Mouse (Mus musculus) left cerebral cortex, adult 18-20 months (tissue): Measurements from ENCODE around the gene Nup62. TPM values are rescaled to one million over a fixed set of nuclear protein-coding genes. Genes with fewer than 3 reads are reported as not detected.
A peak's percentile ranks its signal among the peaks of the same experiment; 100 is the strongest.

ENCODE experiments used
- DNase-seq, 2 experiments: peaks; one replicate each; pipeline ENCODE4 v3.0.0; 2021 to 2022; ENCODE audit warnings: low spot score in 2 of 2, mixed read lengths in 1 of 2
- long read RNA-seq, 2 experiments: library from polyadenylated mRNA; stranded (forward); transcript quantifications; one replicate each; pipeline ENCODE4 v2.0.0; 2021
- total RNA-seq, 2 experiments: library from RNA; stranded (reverse); gene quantifications; 2 replicates each; pipeline ENCODE4 v1.2.3; 2021

Gene Nup62
- total RNA-seq = 10 to 100 TPM; 33.0 to 38.1 TPM
- long read RNA-seq, experiment 1, transcript Nup62-201 (2 exons, 2,722 nt) = major isoform, 14 of 17 reads
- long read RNA-seq, experiment 1, partial matches to known transcripts = 3 of 17 reads
- long read RNA-seq, experiment 1, other reads (novel, unspliced or antisense) = 0 of 17 reads
- long read RNA-seq, experiment 2, transcript Nup62-201 (2 exons, 2,722 nt) = major isoform, 10 of 16 reads
- long read RNA-seq, experiment 2, partial matches to known transcripts = 5 of 16 reads
- long read RNA-seq, experiment 2, other reads (novel, unspliced or antisense) = 0 of 16 reads

- DNase-seq = peak; percentile 98 to 99
These were observed at the start of gene Nup62, which contains the start of gene Il4i1 for GRCm38 (mm10) chr7:44815721-44816469. Nup62 (plus strand) TSS chr7:44816088. Il4i1 (plus strand) TSS chr7:44816387.

- no peak for DNase-seq
These were observed 47.8 kb upstream of the Nup62 start for GRCm38 (mm10) chr7:44768129-44768528.

- DNase-seq = peak in 1 of 2 experiments; percentile 22
These were observed 45.8 kb upstream of the Nup62 start for GRCm38 (mm10) chr7:44770046-44770578.

- DNase-seq = no peak
These were observed 43.2 kb upstream of the Nup62 start for GRCm38 (mm10) chr7:44772591-44773204.

GRCm38 (mm10) chr7:44776849-44777498, 38.9 kb upstream of the Nup62 start:
- no peak for DNase-seq

GRCm38 (mm10) chr7:44780101-44780500, 35.8 kb upstream of the Nup62 start:
- DNase-seq = no peak

GRCm38 (mm10) chr7:44789531-44789930, 26.4 kb upstream of the Nup62 start:
- no peak for DNase-seq

- DNase-seq = no peak
These were observed 25.8 kb upstream of the Nup62 start for GRCm38 (mm10) chr7:44790066-44790465.

- no peak for DNase-seq
These were observed 23.1 kb upstream of the Nup62 start for GRCm38 (mm10) chr7:44792781-44793180.

GRCm38 (mm10) chr7:44808927-44809326, 7.0 kb upstream of the Nup62 start:
- DNase-seq = no peak

- DNase-seq = no peak
These were observed 6.4 kb upstream of the Nup62 start for GRCm38 (mm10) chr7:44809466-44809865.

GRCm38 (mm10) chr7:44810365-44810764, 5.5 kb upstream of the Nup62 start:
- no peak for DNase-seq

GRCm38 (mm10) chr7:44810819-44811557, 4.9 kb upstream of the Nup62 start:
- no peak for DNase-seq

- no peak for DNase-seq
These were observed 3.1 kb upstream of the Nup62 start for GRCm38 (mm10) chr7:44812651-44813325.

GRCm38 (mm10) chr7:44813985-44814384, 1.9 kb upstream of the Nup62 start:
- DNase-seq = no peak

- no peak for DNase-seq
These were observed 1.5 kb upstream of the Nup62 start for GRCm38 (mm10) chr7:44814423-44814822.

- no peak for DNase-seq
These were observed 835 bp upstream of the Nup62 start for GRCm38 (mm10) chr7:44814952-44815553.

GRCm38 (mm10) chr7:44816470-44817021, 658 bp downstream of the Nup62 start, which contains the start of gene Atf5:
Atf5 (minus strand) TSS chr7:44816658.
- DNase-seq = peak in 1 of 2 experiments; percentile 38

GRCm38 (mm10) chr7:44817441-44817840, 1.6 kb downstream of the Nup62 start:
- DNase-seq = no peak
